Mouse (Mus musculus) testis, adult 2 months (tissue): Measurements from ENCODE around the gene Thpo.

Experiments
- CTCF ChIP-seq: fragments of 200-500 bp; IDR thresholded peaks from 2 replicates; pipeline ENCODE4 v1.5.1; 2012; ENCODE audit warnings: low read depth, mild to moderate bottlenecking, inconsistent platforms, low read length, moderate library complexity; ENCODE audit not compliant: control insufficient read depth, insufficient read depth, insufficient replicate concordance
- POLR2A ChIP-seq: fragments of 200-500 bp; IDR thresholded peaks from 2 replicates; pipeline ENCODE4 v1.6.1; 2012; ENCODE audit warnings: low read depth, mild to moderate bottlenecking, inconsistent platforms, low read length, moderate library complexity; ENCODE audit not compliant: control insufficient read depth

GRCm38 (mm10) chr16:20675213-20675612, 59.1 kb downstream of the Thpo start:
- TF ChIP-seq POLR2A (no peak), CTCF (no peak)
